37 mouse cellular contexts compared by ENCODE assay signal in genomic region chr19:3967258-3967657, GRCm38 (mm10). TPM values are rescaled to one million over a fixed set of nuclear protein-coding genes. Genes with fewer than 3 reads are reported as not detected.
DNase-seq lines count a peak whose midpoint lies in the region; ATAC-seq and TF ChIP-seq lines count a peak whose summit lies in the region.
"Had no signal": no experiment of that assay in that cellular context is flagged by ENCODE, and none has a peak within 500 bp of the region (broad histone marks: within the 10 kb centered on the region; RNA-seq: fewer than 3 reads in every experiment).

No protein-coding gene starts in this region.

- H3K27me3 ChIP-seq in liver, embryonic 12.5 days (replicated peaks), result peaks cover 17% of the 10 kb centered on the region; the same call in 1 of the 2 replicates
- no peaks in the 10 kb centered on the region for H3K27me3 ChIP-seq in liver, postnatal 0 days (ENCODE audit: insufficient read depth, low read length)
- H3K27me3 ChIP-seq in MEL (ENCODE audit: control insufficient read depth in 1 of 2, insufficient read depth in 2 of 2, low read length in 2 of 2), result 0 out of 4 replicates have a peak, but pooled peaks cover 2 to 3% of the 10 kb centered on the region in 2 experiments
- H3K27me3 ChIP-seq: embryonic facial prominence, embryonic 13.5 days; forebrain, embryonic 13.5 days; hindbrain, embryonic 12.5 days; hindbrain, embryonic 15.5 days had no signal

- WGBS in liver, embryonic 12.5 days (ENCODE audit: insufficient replicate concordance), result 42% methylated on average over 3 of the region's 3 CpGs
- 49% methylated on average over 3 of the region's 3 CpGs for WGBS in liver, postnatal 0 days (ENCODE audit: insufficient replicate concordance)

- no peak for TF ChIP-seq POLR2A in MEL (IDR thresholded peaks at IDR 0.05; ENCODE audit: control insufficient read depth in 1 of 2, insufficient read depth in 1 of 2, low read depth in 1 of 2, low read length in 2 of 2, poor library complexity in 1 of 2)

- no peak for TF ChIP-seq EP300 in liver, postnatal 0 days (IDR thresholded peaks at IDR 0.05; ENCODE audit: low read depth)
- no peak; a peak in 1 of 4 replicates for TF ChIP-seq EP300 in MEL (IDR thresholded peaks at IDR 0.05; ENCODE audit: low read depth in 1 of 2, low read length in 2 of 2)

- TF ChIP-seq CTCF in liver, postnatal 0 days (IDR thresholded peaks at IDR 0.05; ENCODE audit: low read depth), result no peak
- no peak for TF ChIP-seq CTCF in MEL (IDR thresholded peaks at IDR 0.05 in 2 of 3, conservative IDR thresholded peaks at IDR 0.05 in 1 of 3; ENCODE audit: control insufficient read depth in 1 of 3, insufficient read depth in 1 of 3, low read depth in 2 of 3, low read length in 3 of 3, poor library complexity in 1 of 3, severe bottlenecking in 1 of 3)

- H3K9ac ChIP-seq in liver, embryonic 12.5 days, result 0 out of 2 replicates have a peak overlapping the region, but pooled peaks have one; percentile 22
- no peak overlapping the region for H3K9ac ChIP-seq in liver, postnatal 0 days (replicated peaks)
- no peak overlapping the region for H3K9ac ChIP-seq in MEL (ENCODE audit: control insufficient read depth, low read depth, low read length, poor library complexity, severe bottlenecking)
- H3K9ac ChIP-seq: embryonic facial prominence, embryonic 13.5 days; forebrain, embryonic 13.5 days; hindbrain, embryonic 12.5 days; hindbrain, embryonic 15.5 days had no signal

- no peak for ATAC-seq in liver, embryonic 12.5 days
- ATAC-seq in liver, postnatal 0 days, result no peak
- ATAC-seq in megakaryocyte, adult 5-6 weeks (ENCODE audit: poor library complexity, severe bottlenecking), result peak; percentile 66
- ATAC-seq: CD4-positive, CD25-positive, alpha-beta regulatory T cell, adult 4 months; forebrain, embryonic 13.5 days; forebrain, embryonic 16.5 days; Patski had no signal

- H3K36me3 ChIP-seq in liver, embryonic 12.5 days, result no peaks in the 10 kb centered on the region
- no peaks in the 10 kb centered on the region for H3K36me3 ChIP-seq in liver, postnatal 0 days (replicated peaks; ENCODE audit: insufficient read depth, low read length)
- H3K36me3 ChIP-seq in MEL (ENCODE audit: control insufficient read depth in 1 of 2, insufficient read depth in 2 of 2, low read length in 2 of 2), result no peaks in the 10 kb centered on the region
- H3K36me3 ChIP-seq: embryonic facial prominence, embryonic 10.5 days; embryonic facial prominence, embryonic 13.5 days; forebrain, embryonic 10.5 days; hindbrain, embryonic 12.5 days; hindbrain, embryonic 15.5 days had no signal

- no peaks in the 10 kb centered on the region for H3K9me3 ChIP-seq in liver, embryonic 12.5 days (replicated peaks)
- H3K9me3 ChIP-seq in liver, postnatal 0 days (ENCODE audit: low read length), result no peaks in the 10 kb centered on the region
- no peaks in the 10 kb centered on the region for H3K9me3 ChIP-seq in MEL (replicated peaks; ENCODE audit: insufficient read depth, low read length)
- H3K9me3 ChIP-seq: embryonic facial prominence, embryonic 10.5 days; embryonic facial prominence, embryonic 13.5 days; forebrain, embryonic 10.5 days; forebrain, embryonic 13.5 days; hindbrain, embryonic 12.5 days; hindbrain, embryonic 15.5 days had no signal

- no peak overlapping the region for H3K4me2 ChIP-seq in liver, embryonic 12.5 days
- no peak overlapping the region for H3K4me2 ChIP-seq in liver, postnatal 0 days (ENCODE audit: low read depth, low read length)
- H3K4me2 ChIP-seq: embryonic facial prominence, embryonic 13.5 days; forebrain, embryonic 13.5 days; heart, embryonic 11.5 days; hindbrain, embryonic 12.5 days; hindbrain, embryonic 15.5 days had no signal

- DNase-seq in liver, postnatal 0 days, result no peak
- DNase-seq in MEL (ENCODE audit: low read depth, low spot score), result peak; percentile 36
- no peak for DNase-seq in gastrocnemius, postnatal 36 days
- no peak for DNase-seq in ovary, postnatal 36 days (ENCODE audit: low spot score)
- no peak for DNase-seq in kidney, adult 9 months
- DNase-seq: adrenal gland, postnatal 10 days; adrenal gland, postnatal 36 days; cerebellum, adult 11-12 months; cerebellum, adult 8-10 months; cerebellum, postnatal 10 days; cerebellum, postnatal 36 days; embryo, embryonic 11 days; gastrocnemius, postnatal 10 days; heart, adult 11 months had no signal

- TF ChIP-seq RAD21 in MEL (IDR thresholded peaks at IDR 0.05; ENCODE audit: low read depth, low read length), result no peak

- intact Hi-C loops in gastrocnemius, postnatal 36 days (cut with DNase I), result no loop called here

- H3K27ac ChIP-seq in liver, embryonic 12.5 days, result no peak overlapping the region
- no peak overlapping the region for H3K27ac ChIP-seq in liver, postnatal 0 days (ENCODE audit: low read depth)
- no peak overlapping the region for H3K27ac ChIP-seq in MEL (ENCODE audit: control insufficient read depth, low read depth, low read length)
- H3K27ac ChIP-seq: embryonic facial prominence, embryonic 10.5 days; embryonic facial prominence, embryonic 13.5 days; forebrain, embryonic 10.5 days; forebrain, embryonic 13.5 days; hindbrain, embryonic 12.5 days; hindbrain, embryonic 15.5 days had no signal

- no peaks in the 10 kb centered on the region for H3K79me2 ChIP-seq in MEL (ENCODE audit: control insufficient read depth, insufficient read depth, low read length, poor library complexity)

- H3K4me3 ChIP-seq in liver, embryonic 12.5 days, result no peak overlapping the region
- no peak overlapping the region for H3K4me3 ChIP-seq in liver, postnatal 0 days (ENCODE audit: low read depth, low read length)
- no peak overlapping the region for H3K4me3 ChIP-seq in MEL (ENCODE audit: control insufficient read depth in 1 of 2, insufficient read depth in 1 of 2, low read depth in 2 of 2, low read length in 2 of 2)
- H3K4me3 ChIP-seq: embryonic facial prominence, embryonic 10.5 days; embryonic facial prominence, embryonic 13.5 days; erythroblast, embryonic 14.5 days; forebrain, embryonic 10.5 days; forebrain, embryonic 13.5 days; hindbrain, embryonic 12.5 days; hindbrain, embryonic 15.5 days had no signal

- peaks cover 19% of the 10 kb centered on the region for H3K4me1 ChIP-seq in liver, embryonic 12.5 days
- no peaks in the 10 kb centered on the region for H3K4me1 ChIP-seq in liver, postnatal 0 days (ENCODE audit: insufficient read depth)
- no peaks in the 10 kb centered on the region for H3K4me1 ChIP-seq in MEL (ENCODE audit: control insufficient read depth in 1 of 2, insufficient read depth in 2 of 2, low read length in 2 of 2)
- H3K4me1 ChIP-seq: forebrain, embryonic 13.5 days; hindbrain, embryonic 15.5 days had no signal

TF ChIP-seq in MEL, 35 proteins besides CTCF, POLR2A, EP300 and RAD21 (continues in another document):
- TF ChIP-seq ETS1 (IDR thresholded peaks at IDR 0.05; ENCODE audit: low read depth, low read length) (0 out of 2 replicates have a peak, but pooled peaks have one; percentile 7), SIN3A (IDR thresholded peaks at IDR 0.05; ENCODE audit: low read length) (no peak), JUND (IDR thresholded peaks at IDR 0.05; ENCODE audit: low read depth, low read length) (no peak), POLR2AphosphoS5 (IDR thresholded peaks at IDR 0.05; ENCODE audit: borderline replicate concordance, low read depth, low read length) (no peak)

RNA-seq across cellular contexts. Expression of gene Aldh3b2, which starts 4.9 kb away (rescaled TPM):
- 0.14 and 0.22 TPM in 2 replicates for polyA plus RNA-seq in liver, embryonic 12.5 days (2016; fragmentation: Nextera tagmentation; extraction: Ambion mirVana)
- polyA plus RNA-seq in liver, postnatal 0 days (2015; fragmentation: Nextera tagmentation; extraction: Ambion mirVana), result 0.09 and 0.11 TPM in 2 replicates
- not detected in 2 replicates for total RNA-seq in MEL (2012; rRNA removed)
- not detected for polyA plus RNA-seq in MEL (2012; ENCODE audit: insufficient read depth in 1 of 2, insufficient read length in 2 of 2, low read depth in 1 of 2, low replicate concordance in 2 of 2, missing spikeins in 1 of 2)
- total RNA-seq in megakaryocyte, adult 5-6 weeks (2015), result 0.18 and 2.2 TPM in 2 replicates
- 0.28 and 0.55 TPM in 2 replicates for total RNA-seq in megakaryocyte, adult 5-6 weeks (2017)
- total RNA-seq in gastrocnemius, postnatal 36 days (2021), result under 1 TPM; 0.20 to 0.23 TPM
- total RNA-seq: hematopoietic stem cell, adult 5-6 weeks had no signal
- polyA plus RNA-seq: C2C12; CD4-positive, CD25-positive, alpha-beta regulatory T cell, adult 4 months; forebrain, embryonic 13.5 days had no signal

RNA-seq across cellular contexts. Expression of gene Aldh3b3, which starts 8.8 kb away (rescaled TPM):
- 0.04 TPM in 1 of 2 replicates, not detected in the other for polyA plus RNA-seq in liver, embryonic 12.5 days (2016; fragmentation: Nextera tagmentation; extraction: Ambion mirVana)
- 0.04 and 0.13 TPM in 2 replicates for polyA plus RNA-seq in liver, postnatal 0 days (2015; fragmentation: Nextera tagmentation; extraction: Ambion mirVana)
- not detected in 2 replicates for total RNA-seq in MEL (2012; rRNA removed)
- not detected for polyA plus RNA-seq in MEL (2012; ENCODE audit: insufficient read depth in 1 of 2, insufficient read length in 2 of 2, low read depth in 1 of 2, low replicate concordance in 2 of 2, missing spikeins in 1 of 2)
- total RNA-seq in megakaryocyte, adult 5-6 weeks (2015), result 1.4 and 2.7 TPM in 2 replicates
- 2.4 TPM in 2 replicates for total RNA-seq in megakaryocyte, adult 5-6 weeks (2017)
- not detected for total RNA-seq in gastrocnemius, postnatal 36 days (2021)
- total RNA-seq: gastrocnemius, adult 18-20 months; gastrocnemius, postnatal 10 days; hematopoietic stem cell, adult 5-6 weeks had no signal
- polyA plus RNA-seq: C2C12; CD4-positive, CD25-positive, alpha-beta regulatory T cell, adult 4 months; cortical plate, adult 2 months; embryonic facial prominence, embryonic 10.5 days; erythroblast, embryonic 14.5 days; forebrain, embryonic 10.5 days; forebrain, embryonic 13.5 days; forebrain, embryonic 16.5 days; heart, embryonic 11.5 days; heart, embryonic 14.5 days; hindbrain, embryonic 12.5 days; hindbrain, embryonic 15.5 days had no signal

RNA-seq across cellular contexts. Expression of gene Acy3, which starts 19.1 kb away (rescaled TPM):
- 9.1 and 10.0 TPM in 2 replicates for polyA plus RNA-seq in liver, embryonic 12.5 days (2016; fragmentation: Nextera tagmentation; extraction: Ambion mirVana)
- 19.3 and 22.0 TPM in 2 replicates for polyA plus RNA-seq in liver, postnatal 0 days (2015; fragmentation: Nextera tagmentation; extraction: Ambion mirVana)
- total RNA-seq in MEL (2012; rRNA removed), result 3.3 and 5.9 TPM in 2 replicates
- polyA plus RNA-seq in MEL (2012; ENCODE audit: insufficient read depth in 1 of 2, insufficient read length in 2 of 2, low read depth in 1 of 2, low replicate concordance in 2 of 2, missing spikeins in 1 of 2), result 10 to 100 TPM in 1 of 2 experiments, not detected in 1; 12.1 TPM
- total RNA-seq in megakaryocyte, adult 5-6 weeks (2015), result 0.51 and 0.62 TPM in 2 replicates
- total RNA-seq in megakaryocyte, adult 5-6 weeks (2017), result not detected in 2 replicates
- total RNA-seq in gastrocnemius, postnatal 36 days (2021), result 1 to 10 TPM; 2.0 to 3.2 TPM
- polyA plus RNA-seq: erythroblast, embryonic 14.5 days had no signal

RNA-seq across cellular contexts. Expression of gene Tbx10, which starts 25.3 kb away (rescaled TPM):
- 1.2 and 1.3 TPM in 2 replicates for polyA plus RNA-seq in liver, embryonic 12.5 days (2016; fragmentation: Nextera tagmentation; extraction: Ambion mirVana)
- polyA plus RNA-seq in liver, postnatal 0 days (2015; fragmentation: Nextera tagmentation; extraction: Ambion mirVana), result not detected in 2 replicates
- not detected in 2 replicates for total RNA-seq in MEL (2012; rRNA removed)
- not detected for polyA plus RNA-seq in MEL (2012; ENCODE audit: insufficient read depth in 1 of 2, insufficient read length in 2 of 2, low read depth in 1 of 2, low replicate concordance in 2 of 2, missing spikeins in 1 of 2)
- not detected in 2 replicates for total RNA-seq in megakaryocyte, adult 5-6 weeks (2015)
- not detected in 2 replicates for total RNA-seq in megakaryocyte, adult 5-6 weeks (2017)
- not detected for total RNA-seq in gastrocnemius, postnatal 36 days (2021)
- total RNA-seq: adrenal gland, adult 18-20 months; adrenal gland, postnatal 10 days; adrenal gland, postnatal 36 days; gastrocnemius, adult 18-20 months; gastrocnemius, postnatal 10 days; gastrocnemius, postnatal 4 days; heart, adult 8-10 months; heart, postnatal 25 days; hematopoietic stem cell, adult 5-6 weeks had no signal
- polyA plus RNA-seq: CD4-positive, CD25-positive, alpha-beta regulatory T cell, adult 4 months; cortical plate, adult 2 months; embryonic facial prominence, embryonic 13.5 days; erythroblast, embryonic 14.5 days; forebrain, embryonic 10.5 days; forebrain, embryonic 13.5 days; forebrain, embryonic 16.5 days; heart, embryonic 14.5 days; heart, postnatal 0 days had no signal

RNA-seq across cellular contexts. Expression of gene Unc93b1, which starts 32.3 kb away (rescaled TPM):
- 14.3 and 15.3 TPM in 2 replicates for polyA plus RNA-seq in liver, embryonic 12.5 days (2016; fragmentation: Nextera tagmentation; extraction: Ambion mirVana)
- polyA plus RNA-seq in liver, postnatal 0 days (2015; fragmentation: Nextera tagmentation; extraction: Ambion mirVana), result 42.6 and 48.1 TPM in 2 replicates
- total RNA-seq in MEL (2012; rRNA removed), result 4.3 and 4.7 TPM in 2 replicates
- 1 to 10 TPM in 1 of 2 experiments, not detected in 1; 8.2 TPM for polyA plus RNA-seq in MEL (2012; ENCODE audit: insufficient read depth in 1 of 2, insufficient read length in 2 of 2, low read depth in 1 of 2, low replicate concordance in 2 of 2, missing spikeins in 1 of 2)
- total RNA-seq in megakaryocyte, adult 5-6 weeks (2015), result 242 and 258 TPM in 2 replicates
- 447 and 483 TPM in 2 replicates for total RNA-seq in megakaryocyte, adult 5-6 weeks (2017)
- total RNA-seq in gastrocnemius, postnatal 36 days (2021), result 1 to 10 TPM; 5.1 to 7.7 TPM
- polyA plus RNA-seq: Patski had no signal
